Mouse (Mus musculus) frontal cortex, postnatal 25 days (tissue): ENCODE measurements around the gene Tmem184b.

Experiments
- DNase-seq, 2 experiments: peaks; one replicate each; pipeline ENCODE4 v3.0.0; 2022; ENCODE audit warnings: low spot score in 2 of 2

Gene Tmem184b

DNA sequence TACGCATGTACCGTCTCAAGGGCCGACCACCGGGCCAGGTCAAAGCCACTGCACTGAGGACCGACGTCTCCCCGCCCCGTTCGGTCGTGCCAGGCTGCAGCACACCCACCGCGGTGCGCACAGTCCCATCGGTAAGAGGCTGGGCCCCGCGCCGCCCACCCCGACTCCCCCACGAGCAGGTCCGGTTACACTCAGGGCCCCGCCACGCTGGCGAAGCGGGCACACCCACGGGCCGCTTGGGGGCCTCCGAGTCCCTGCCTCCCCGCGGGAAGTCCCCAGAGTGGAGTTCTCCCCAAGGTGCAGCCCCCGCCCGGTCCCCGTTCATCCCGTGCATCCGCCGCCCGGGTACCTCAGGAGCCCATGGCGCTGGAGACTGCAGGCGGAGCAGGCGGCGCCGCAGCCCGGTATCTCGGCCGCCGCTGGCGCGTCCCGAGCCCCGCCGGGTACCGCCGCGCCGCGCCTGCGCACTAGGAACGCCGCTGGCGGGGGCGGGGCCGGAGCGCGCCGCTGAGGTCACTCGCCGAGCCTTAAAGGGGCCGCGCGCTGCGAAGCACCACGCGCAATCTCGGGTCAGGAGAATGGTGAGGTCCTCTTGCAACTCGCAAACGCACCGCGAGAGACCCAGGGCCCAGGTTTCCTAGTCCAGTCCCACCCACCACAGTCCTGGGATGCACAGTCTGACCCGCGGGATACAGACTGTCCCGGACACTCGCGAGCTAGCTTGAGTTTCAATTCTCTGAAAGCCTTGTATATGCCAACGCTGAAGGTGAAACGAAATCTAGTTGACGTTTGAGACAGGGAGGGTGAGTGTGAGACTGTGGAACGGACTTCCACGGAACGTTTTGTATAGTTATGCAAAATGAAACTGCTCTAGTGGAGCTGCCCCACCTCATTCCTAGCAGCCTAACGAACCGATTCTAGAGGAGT lies at the start of gene Tmem184b:
Gene Tmem184b (minus strand): TSS at position 734 of the 927 bp plus-strand sequence.
- DNase-seq: peak; percentile 78 to 83

- no peak for DNase-seq
Measured at GRCm38 (mm10) chr15:79448041-79448440, 44.7 kb upstream of the Tmem184b start.

GRCm38 (mm10) chr15:79445786-79446654 lies 42.7 kb upstream of the Tmem184b start:
- DNase-seq: no peak

- no peak for DNase-seq
Measured at GRCm38 (mm10) chr15:79443856-79444410, 40.6 kb upstream of the Tmem184b start.

DNA sequence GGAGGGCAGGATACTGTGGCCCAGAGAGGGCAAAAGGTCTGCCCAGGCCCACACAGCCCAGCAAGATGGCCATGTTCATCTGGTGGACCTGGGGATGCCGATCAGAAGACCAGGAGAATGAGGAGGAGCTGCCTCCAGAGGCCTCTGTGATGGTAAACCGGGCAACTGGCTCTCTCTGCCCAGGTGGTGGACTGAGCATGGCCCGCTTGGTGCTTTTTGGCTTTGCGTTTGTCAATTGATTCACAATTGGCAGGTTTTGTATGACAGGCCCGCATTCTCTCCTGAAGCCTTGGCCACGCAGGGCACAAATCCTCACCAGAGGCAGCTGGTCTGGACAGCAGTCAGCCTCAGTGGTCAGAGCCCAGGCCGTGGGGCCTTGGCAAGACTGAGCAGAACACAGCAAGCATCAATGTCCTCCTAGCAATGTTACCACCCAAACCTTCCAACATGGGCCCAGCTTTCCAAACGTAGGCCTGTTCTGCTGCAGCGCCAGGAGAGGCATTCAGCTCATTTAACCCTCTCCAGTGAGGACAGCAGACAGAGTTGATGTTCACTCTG lies 39.7 kb upstream of the Tmem184b start:
- no peak for DNase-seq

GRCm38 (mm10) chr15:79442257-79442611 lies 38.9 kb upstream of the Tmem184b start:
- DNase-seq: no peak

- peak; percentile 59 to 64 for DNase-seq
Measured at GRCm38 (mm10) chr15:79441331-79442256, 38.2 kb upstream of the Tmem184b start.

DNA sequence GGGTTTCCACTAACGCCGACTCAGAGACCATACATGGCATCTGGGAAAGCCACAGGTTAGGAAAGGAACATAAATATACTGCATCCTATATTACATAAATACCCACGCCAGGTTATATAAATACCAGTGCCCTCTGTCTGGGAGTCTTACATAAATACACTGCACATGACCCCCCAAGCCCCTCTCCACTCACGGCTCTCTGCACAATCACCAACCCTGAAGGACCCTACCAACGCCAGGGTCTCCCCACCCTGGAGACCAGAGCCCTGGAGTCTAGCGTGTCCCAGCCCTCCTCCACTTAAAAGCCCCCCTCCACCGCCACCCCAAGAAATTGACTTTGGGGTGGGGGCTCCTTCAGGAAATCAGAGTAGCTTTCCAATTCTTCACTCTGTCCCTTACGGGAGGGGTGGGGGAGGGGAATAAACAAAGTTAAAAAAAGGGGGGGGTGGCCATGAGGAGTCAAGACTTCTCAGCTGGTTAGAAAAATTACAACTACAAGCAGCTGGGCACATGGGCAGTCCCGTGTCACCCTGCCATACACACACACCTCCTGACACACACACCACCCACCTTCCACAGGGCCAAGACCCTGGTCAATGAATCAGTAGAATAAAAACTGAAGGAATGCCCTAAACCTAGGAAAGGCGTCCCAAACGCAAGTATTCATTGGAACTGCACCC lies 37.4 kb upstream of the Tmem184b start:
- no peak for DNase-seq

DNA sequence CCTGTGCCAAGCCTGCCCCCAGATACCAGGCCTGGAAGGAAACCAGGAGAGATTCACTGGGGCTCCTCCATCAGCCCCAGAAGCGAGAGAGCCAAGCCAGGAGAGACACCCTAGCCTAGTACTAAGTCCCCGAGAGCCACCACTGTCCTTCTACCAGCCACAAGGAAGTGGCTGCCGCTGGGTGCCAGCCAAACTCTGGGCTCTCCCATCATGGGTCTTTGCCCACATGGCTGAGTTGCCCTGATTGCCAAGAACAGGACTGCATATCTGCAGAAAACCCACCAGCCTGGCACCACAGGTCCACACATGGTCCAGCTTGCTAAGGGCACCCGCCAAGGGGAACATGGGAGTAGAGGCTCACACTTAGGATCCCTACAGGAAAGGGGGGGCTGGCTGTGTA lies 36.9 kb upstream of the Tmem184b start:
- no peak for DNase-seq

- no peak for DNase-seq
Measured at GRCm38 (mm10) chr15:79439386-79439785, 36.0 kb upstream of the Tmem184b start.

DNA sequence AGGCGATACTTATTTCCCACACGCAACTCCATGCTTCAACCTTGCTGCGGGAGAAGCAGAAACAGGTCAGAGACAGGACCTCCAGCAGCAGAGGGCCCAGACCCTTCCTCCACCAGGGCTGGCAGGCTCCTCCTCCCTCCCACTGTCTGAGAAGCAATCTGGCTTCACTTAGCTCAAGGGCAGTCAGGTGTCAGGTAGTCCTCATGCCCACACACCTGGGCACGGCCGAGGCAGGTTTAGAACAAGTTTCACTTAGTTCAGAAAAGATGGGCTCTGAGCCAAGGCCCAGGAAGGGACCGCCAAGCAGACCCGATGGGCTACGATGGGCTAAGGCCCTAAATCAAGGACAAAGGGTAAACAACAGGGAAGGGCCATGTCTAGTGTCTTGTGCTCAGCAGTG lies 35.4 kb upstream of the Tmem184b start:
- DNase-seq: no peak

GRCm38 (mm10) chr15:79438209-79438810 lies 34.9 kb upstream of the Tmem184b start:
- DNase-seq: no peak

GRCm38 (mm10) chr15:79437541-79438208 lies 34.3 kb upstream of the Tmem184b start:
- DNase-seq: no peak

GRCm38 (mm10) chr15:79436481-79436921 lies 33.1 kb upstream of the Tmem184b start:
- DNase-seq: no peak

- no peak for DNase-seq
Measured at GRCm38 (mm10) chr15:79435191-79435671, 31.9 kb upstream of the Tmem184b start.

DNA sequence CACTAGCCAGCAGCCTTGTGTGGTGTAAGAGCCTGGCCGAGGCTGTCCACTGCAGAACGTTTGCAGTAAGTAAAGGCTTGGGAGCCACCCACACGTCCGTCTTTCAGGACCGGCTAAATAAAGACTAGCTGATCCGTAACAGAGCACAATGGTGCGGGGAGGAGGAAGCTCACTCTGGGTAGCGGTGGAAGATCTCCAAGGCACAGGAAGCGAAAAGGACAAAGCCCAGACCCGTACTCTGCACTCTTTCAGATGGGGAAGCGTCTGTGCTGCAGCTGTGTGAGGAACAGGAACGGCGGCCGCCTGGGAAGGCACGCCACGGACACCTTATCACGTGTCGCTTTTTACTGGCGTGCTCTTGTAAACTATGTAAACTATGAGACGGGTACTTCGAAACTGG lies 29.5 kb upstream of the Tmem184b start:
- peak in 1 of 2 experiments; percentile 39 for DNase-seq

DNA sequence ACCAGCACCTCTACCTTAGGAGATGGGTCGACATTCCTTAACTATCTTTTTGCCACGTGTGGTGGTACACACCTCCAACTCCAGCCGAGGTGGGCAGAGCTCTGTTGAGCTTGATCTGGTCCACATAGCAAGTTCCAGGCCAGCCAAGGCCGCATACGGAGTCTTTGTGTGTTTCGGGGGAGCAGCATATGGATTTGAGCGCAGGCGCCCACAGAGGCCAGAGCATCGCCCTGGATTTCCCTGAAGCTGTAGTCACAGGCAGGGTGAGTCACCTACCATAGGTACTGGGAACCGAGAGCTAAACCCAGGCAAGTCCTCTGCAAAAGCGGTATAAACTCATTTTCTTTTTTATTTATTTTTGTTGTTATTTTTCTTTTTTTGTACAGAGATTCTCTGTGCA lies 29.0 kb upstream of the Tmem184b start:
- DNase-seq: no peak

DNA sequence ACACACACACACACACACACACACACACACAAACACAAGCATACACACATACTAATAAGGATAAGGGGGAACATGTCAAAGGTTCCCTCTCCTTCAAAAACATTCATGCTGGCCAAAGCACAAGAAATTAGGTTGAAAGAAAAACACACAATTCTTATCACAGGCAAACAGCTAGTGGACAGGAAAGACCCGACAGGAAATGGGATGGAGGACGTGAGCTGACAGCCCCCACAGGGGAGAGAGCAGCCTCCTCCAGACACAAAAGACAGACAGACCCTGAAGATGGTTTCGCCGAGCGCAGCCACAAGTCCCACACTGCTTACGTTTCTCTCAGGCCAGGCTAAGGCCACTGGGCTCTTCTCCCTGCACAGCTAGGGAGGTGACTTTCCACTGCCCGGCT lies 28.6 kb upstream of the Tmem184b start:
- no peak for DNase-seq

DNA sequence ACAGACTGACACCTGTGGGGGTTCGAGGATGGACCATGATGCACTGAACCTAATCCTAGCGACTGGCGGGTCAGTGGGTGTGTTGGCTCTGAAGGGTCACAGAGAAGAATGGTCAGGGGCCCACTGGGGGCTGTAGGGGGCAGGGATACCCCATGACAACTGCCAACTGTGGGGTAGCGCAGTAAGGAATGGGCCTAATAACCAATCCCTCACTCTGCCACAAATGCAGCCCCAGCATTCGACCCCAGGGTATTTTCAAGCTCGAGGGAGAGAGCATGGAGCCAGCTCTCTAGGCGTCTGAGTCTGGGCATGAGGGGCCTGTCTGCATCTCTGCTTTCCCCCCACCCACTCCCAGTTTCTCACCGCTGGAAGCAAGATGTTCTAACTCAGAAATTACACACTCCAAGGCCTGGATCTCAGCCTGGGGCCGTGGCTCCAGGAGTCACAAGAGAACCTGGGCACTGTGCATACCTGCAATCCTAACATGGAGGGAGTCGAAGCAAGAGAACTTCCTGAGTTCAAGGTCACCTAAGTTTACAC lies 27.2 kb upstream of the Tmem184b start:
- DNase-seq: no peak
